Mouse (Mus musculus) liver, embryonic 14.5 days (tissue): ENCODE measurements around the gene Dync1li1.

ENCODE experiments used
- CTCF ChIP-seq: IDR thresholded peaks from 2 replicates; pipeline ENCODE4 v1.5.1; 2016; ENCODE audit warnings: antibody characterized with exemption, low read depth, control low read depth
- EP300 ChIP-seq: IDR thresholded peaks from 2 replicates; pipeline ENCODE4 v1.6.1; 2016; ENCODE audit warnings: antibody characterized with exemption, low read depth

GRCm38 (mm10) chr9:114729911-114730805 lies 41.6 kb downstream of the Dync1li1 start:
- TF ChIP-seq CTCF (no peak), EP300 (no peak)
